Mouse (Mus musculus): Measurements from ENCODE around the gene Stxbp4. TPM values are rescaled to one million over a fixed set of nuclear protein-coding genes. Genes with fewer than 3 reads are reported as not detected.

Stxbp4 gene
- polyA plus RNA-seq, 1 experiment from 2014 or later: 18.8 TPM

DNA sequence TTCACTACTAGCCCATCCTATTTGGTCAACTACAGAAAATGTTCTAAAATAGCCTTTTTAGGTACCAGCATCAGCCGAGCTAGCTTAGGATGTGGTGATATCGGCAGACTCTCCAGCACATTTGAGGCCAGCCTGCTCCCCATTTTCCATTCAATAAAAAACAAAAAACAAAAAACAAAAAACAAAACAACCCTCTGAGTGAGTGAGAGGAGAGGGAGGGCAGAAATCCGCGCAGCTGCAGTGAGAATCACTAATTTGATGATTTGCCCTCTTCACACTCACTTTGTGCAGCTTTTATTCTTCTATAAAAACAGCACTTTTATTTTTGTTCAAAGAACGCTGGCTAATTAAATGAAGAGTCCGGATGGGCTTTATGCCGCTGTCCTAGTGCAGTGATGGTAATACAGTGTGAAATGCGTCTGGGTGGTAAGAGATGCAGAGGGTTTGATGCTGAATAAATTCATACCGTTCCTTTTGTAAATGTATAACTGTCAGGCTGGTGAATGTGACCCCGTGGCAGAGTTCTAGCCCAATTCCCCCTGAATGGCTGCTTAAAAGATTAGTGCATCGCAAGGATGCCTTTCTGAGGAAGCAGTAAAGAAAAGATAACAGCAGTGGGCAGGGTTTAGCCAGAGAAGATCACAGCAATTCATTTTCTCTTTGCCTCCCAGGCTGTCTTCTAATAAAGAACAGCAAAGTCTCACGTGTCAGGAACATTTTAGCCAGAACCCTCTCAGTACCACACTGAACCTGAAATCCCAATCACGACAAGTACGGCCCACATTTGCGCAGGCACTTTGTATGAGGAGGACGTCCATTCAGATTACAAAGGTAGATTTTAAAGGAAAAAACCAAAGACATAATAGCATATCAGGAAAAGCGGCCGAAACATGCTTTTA, 85.3 kb downstream of the Stxbp4 start:
- Histone ChIP-seq H3K9me3 (ENCODE audit: control insufficient read depth, low read length) (no peaks in the 10 kb centered on the region), H3K27ac (0 out of 2 replicates have a peak overlapping the region, but pooled peaks have one; percentile 9), H3K27me3 (ENCODE audit: control insufficient read depth, insufficient read depth, low read length) (peaks cover 12% of the 10 kb centered on the region; the same call in 1 of the 2 replicates), H3K36me3 (replicated peaks; ENCODE audit: control insufficient read depth, insufficient read depth) (no peaks in the 10 kb centered on the region), H3K4me2 (replicated peaks) (no peak overlapping the region), H3K4me1 (replicated peaks; ENCODE audit: control insufficient read depth, insufficient read depth, low read length) (0 out of 2 replicates have a peak, but pooled peaks cover 4% of the 10 kb centered on the region), H3K9ac (0 out of 2 replicates have a peak overlapping the region, but pooled peaks have one; percentile 28), H3K4me3 (replicated peaks; ENCODE audit: low read length) (no peak overlapping the region)
- WGBS: 50% methylated on average over 18 of the region's 18 CpGs
- no peak for DNase-seq (ENCODE audit: low spot score)
- ATAC-seq (ENCODE audit: low FRiP score): no peak

DNA sequence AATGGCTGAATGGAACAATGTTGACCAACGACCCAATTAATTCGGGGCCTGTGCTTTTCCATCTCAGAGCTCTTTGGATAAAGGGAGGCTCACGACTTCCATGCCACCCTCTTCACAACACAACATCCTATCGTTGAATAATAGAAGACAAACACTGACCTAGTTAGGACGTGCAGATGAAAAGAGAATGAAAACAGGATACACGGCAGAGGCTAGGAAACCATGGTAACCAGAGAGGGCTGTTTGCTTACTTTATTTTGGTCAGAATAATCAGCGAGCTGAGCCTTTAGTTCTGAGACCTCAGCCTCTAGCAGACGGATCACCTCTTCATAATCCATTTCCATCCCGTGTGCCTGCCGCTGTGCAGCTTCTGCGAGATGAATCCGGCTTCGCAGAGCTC, 89.3 kb downstream of the Stxbp4 start:
- H3K36me3 ChIP-seq (replicated peaks; ENCODE audit: control insufficient read depth, insufficient read depth): no peaks in the 10 kb centered on the region
- H3K27ac ChIP-seq: peak overlapping the region; percentile 38; the same call in 1 of the 2 replicates
- 12% methylated on average over 13 of the region's 13 CpGs for WGBS
- DNase-seq (ENCODE audit: low spot score): peak; percentile 41
- H3K9me3 ChIP-seq (ENCODE audit: control insufficient read depth, low read length): no peaks in the 10 kb centered on the region
- 0 out of 2 replicates have a peak, but pooled peaks cover 4% of the 10 kb centered on the region for H3K4me1 ChIP-seq (replicated peaks; ENCODE audit: control insufficient read depth, insufficient read depth, low read length)
- peaks cover 12% of the 10 kb centered on the region for H3K27me3 ChIP-seq (ENCODE audit: control insufficient read depth, insufficient read depth, low read length)
- H3K4me3 ChIP-seq (replicated peaks; ENCODE audit: low read length): no peak overlapping the region
- H3K4me2 ChIP-seq (replicated peaks): peak overlapping the region; percentile 13; the same call in 1 of the 2 replicates
- H3K9ac ChIP-seq: no peak overlapping the region
- no peak for ATAC-seq (ENCODE audit: low FRiP score)

- Histone ChIP-seq H3K27me3 (ENCODE audit: control insufficient read depth, insufficient read depth, low read length) (no peaks in the 10 kb centered on the region), H3K27ac (no peak overlapping the region), H3K4me3 (replicated peaks; ENCODE audit: low read length) (no peak overlapping the region), H3K9ac (no peak overlapping the region), H3K36me3 (replicated peaks; ENCODE audit: control insufficient read depth, insufficient read depth) (peaks cover 17% of the 10 kb centered on the region), H3K4me2 (replicated peaks) (no peak overlapping the region), H3K9me3 (ENCODE audit: control insufficient read depth, low read length) (no peaks in the 10 kb centered on the region), H3K4me1 (replicated peaks; ENCODE audit: control insufficient read depth, insufficient read depth, low read length) (no peaks in the 10 kb centered on the region)
- ATAC-seq (ENCODE audit: low FRiP score) (no peak), DNase-seq (ENCODE audit: low spot score) (no peak)
- WGBS: 96% methylated on average over 7 of the region's 7 CpGs
Measured at GRCm38 (mm10) chr11:90538636-90539263, 99.1 kb downstream of the Stxbp4 start.

DNA sequence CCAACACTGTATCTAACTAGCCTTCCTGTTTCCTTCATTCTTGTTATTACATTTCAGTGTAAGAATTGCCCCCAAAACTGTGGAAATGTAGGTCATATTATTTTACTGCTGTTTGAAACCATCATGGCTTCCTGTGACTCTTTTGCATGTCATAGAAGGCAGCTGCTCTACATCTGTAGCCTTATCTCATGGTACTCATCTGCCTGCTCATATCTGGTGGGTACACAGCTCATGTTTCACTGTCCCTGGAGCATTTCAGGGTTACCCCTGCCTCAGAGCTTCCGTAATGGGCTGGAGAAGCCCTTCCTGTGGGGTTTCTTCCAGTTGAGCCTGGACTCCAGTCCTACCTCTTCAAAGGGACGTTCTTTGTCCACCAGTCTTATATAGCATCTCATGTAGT, 112.6 kb downstream of the Stxbp4 start:
- Histone ChIP-seq H3K27me3 (ENCODE audit: control insufficient read depth, insufficient read depth, low read length) (no peaks in the 10 kb centered on the region), H3K9ac (no peak overlapping the region), H3K27ac (no peak overlapping the region), H3K9me3 (ENCODE audit: control insufficient read depth, low read length) (peaks cover 4% of the 10 kb centered on the region; the same call in 1 of the 2 replicates), H3K4me2 (replicated peaks) (no peak overlapping the region), H3K36me3 (replicated peaks; ENCODE audit: control insufficient read depth, insufficient read depth) (no peaks in the 10 kb centered on the region), H3K4me3 (replicated peaks; ENCODE audit: low read length) (no peak overlapping the region), H3K4me1 (replicated peaks; ENCODE audit: control insufficient read depth, insufficient read depth, low read length) (peaks cover 10% of the 10 kb centered on the region; the same call in 1 of the 2 replicates)
- 91% methylated on average over 2 of the region's 2 CpGs for WGBS
- DNase-seq (ENCODE audit: low spot score): no peak
- ATAC-seq (ENCODE audit: low FRiP score): no peak

- WGBS: 38% methylated on average over 8 of the region's 8 CpGs
- no peak overlapping the region for H3K27ac ChIP-seq
- DNase-seq (ENCODE audit: low spot score) (no peak), ATAC-seq (ENCODE audit: low FRiP score) (no peak)
- no peak overlapping the region for H3K9ac ChIP-seq
- H3K9me3 ChIP-seq (ENCODE audit: control insufficient read depth, low read length): no peaks in the 10 kb centered on the region
- H3K4me1 ChIP-seq (replicated peaks; ENCODE audit: control insufficient read depth, insufficient read depth, low read length): peaks cover 10% of the 10 kb centered on the region; the same call in 1 of the 2 replicates
- no peak overlapping the region for H3K4me2 ChIP-seq (replicated peaks)
- H3K27me3 ChIP-seq (ENCODE audit: control insufficient read depth, insufficient read depth, low read length): no peaks in the 10 kb centered on the region
- 0 out of 2 replicates have a peak, but pooled peaks cover 11% of the 10 kb centered on the region for H3K36me3 ChIP-seq (replicated peaks; ENCODE audit: control insufficient read depth, insufficient read depth)
- H3K4me3 ChIP-seq (replicated peaks; ENCODE audit: low read length): no peak overlapping the region
Measured at GRCm38 (mm10) chr11:90521040-90521439, 116.8 kb downstream of the Stxbp4 start.

GRCm38 (mm10) chr11:90517750-90518149, 120.1 kb downstream of the Stxbp4 start:
- Histone ChIP-seq H3K4me1 (replicated peaks; ENCODE audit: control insufficient read depth, insufficient read depth, low read length) (peaks cover 15% of the 10 kb centered on the region; the same call in 1 of the 2 replicates), H3K9ac (no peak overlapping the region), H3K27ac (no peak overlapping the region), H3K4me3 (replicated peaks; ENCODE audit: low read length) (no peak overlapping the region), H3K9me3 (ENCODE audit: control insufficient read depth, low read length) (no peaks in the 10 kb centered on the region), H3K36me3 (replicated peaks; ENCODE audit: control insufficient read depth, insufficient read depth) (0 out of 2 replicates have a peak, but pooled peaks cover 11% of the 10 kb centered on the region), H3K4me2 (replicated peaks) (no peak overlapping the region), H3K27me3 (ENCODE audit: control insufficient read depth, insufficient read depth, low read length) (no peaks in the 10 kb centered on the region)
- ATAC-seq (ENCODE audit: low FRiP score): no peak
- 84% methylated on average over 1 of the region's 1 CpGs for WGBS
- no peak for DNase-seq (ENCODE audit: low spot score)

DNA sequence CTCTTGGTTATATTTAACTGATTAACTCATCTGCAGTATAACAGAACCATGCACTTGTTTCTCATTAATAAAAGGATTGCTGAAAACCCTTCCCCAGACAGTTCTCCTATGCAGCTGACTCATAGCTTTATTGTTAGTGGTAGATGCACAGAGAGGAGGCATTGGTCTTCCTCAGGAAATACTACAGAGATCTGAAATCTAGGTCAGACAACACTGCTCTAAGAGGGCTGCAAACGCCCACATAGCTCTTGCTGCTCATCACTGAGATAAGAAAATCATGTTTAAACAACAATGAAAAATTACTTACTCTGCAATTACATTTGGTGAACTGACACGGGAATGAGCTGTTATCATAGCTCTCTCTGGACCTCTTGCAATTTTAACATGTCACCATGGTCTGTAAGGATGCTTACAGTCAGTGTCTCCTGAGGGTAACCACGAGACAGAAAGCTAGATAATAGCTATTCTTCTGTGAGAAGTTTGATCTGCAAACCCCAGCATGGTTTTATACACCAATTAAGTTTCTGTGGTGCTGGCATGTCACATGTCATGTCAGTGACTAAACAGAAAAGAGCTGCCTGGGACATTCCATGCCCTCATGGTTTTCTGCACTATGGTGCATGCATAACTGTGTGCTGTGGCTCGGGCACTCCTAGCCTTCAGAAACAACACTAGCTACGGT, 125.2 kb downstream of the Stxbp4 start:
- Histone ChIP-seq H3K4me2 (replicated peaks) (no peak overlapping the region), H3K4me3 (replicated peaks; ENCODE audit: low read length) (no peak overlapping the region), H3K27ac (no peak overlapping the region), H3K9ac (no peak overlapping the region), H3K4me1 (replicated peaks; ENCODE audit: control insufficient read depth, insufficient read depth, low read length) (peaks cover 5% of the 10 kb centered on the region; the same call in 1 of the 2 replicates), H3K36me3 (replicated peaks; ENCODE audit: control insufficient read depth, insufficient read depth) (0 out of 2 replicates have a peak, but pooled peaks cover 3% of the 10 kb centered on the region), H3K9me3 (ENCODE audit: control insufficient read depth, low read length) (no peaks in the 10 kb centered on the region), H3K27me3 (ENCODE audit: control insufficient read depth, insufficient read depth, low read length) (no peaks in the 10 kb centered on the region)
- ATAC-seq (ENCODE audit: low FRiP score) (no peak), DNase-seq (ENCODE audit: low spot score) (no peak)
- WGBS: 46% methylated on average over 5 of the region's 5 CpGs

DNA sequence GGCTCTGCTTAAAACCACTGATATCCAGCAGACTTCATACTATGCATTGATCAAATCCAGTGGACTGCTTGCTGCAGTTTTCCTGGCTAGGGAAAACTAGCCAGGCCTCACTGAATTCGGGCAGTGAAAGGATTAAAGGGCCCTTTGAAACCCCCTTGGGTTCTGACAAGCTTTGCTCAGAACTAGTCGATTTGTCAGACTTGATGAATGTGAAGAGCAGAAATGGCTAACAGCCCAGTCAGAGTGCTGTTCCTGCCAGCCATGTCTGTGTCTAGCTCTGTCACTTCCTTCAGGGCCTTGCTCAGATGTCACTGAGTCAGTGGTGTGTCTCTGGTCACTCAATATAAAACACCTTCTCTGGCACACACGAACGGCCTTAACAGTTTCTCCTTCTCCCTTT, 136.0 kb downstream of the Stxbp4 start:
- Histone ChIP-seq H3K4me2 (replicated peaks) (no peak overlapping the region), H3K9ac (no peak overlapping the region), H3K4me3 (replicated peaks; ENCODE audit: low read length) (no peak overlapping the region), H3K27ac (no peak overlapping the region), H3K27me3 (ENCODE audit: control insufficient read depth, insufficient read depth, low read length) (no peaks in the 10 kb centered on the region), H3K36me3 (replicated peaks; ENCODE audit: control insufficient read depth, insufficient read depth) (no peaks in the 10 kb centered on the region), H3K9me3 (ENCODE audit: control insufficient read depth, low read length) (no peaks in the 10 kb centered on the region), H3K4me1 (replicated peaks; ENCODE audit: control insufficient read depth, insufficient read depth, low read length) (no peaks in the 10 kb centered on the region)
- WGBS: 68% methylated on average over 4 of the region's 4 CpGs
- DNase-seq (ENCODE audit: low spot score) (no peak), ATAC-seq (ENCODE audit: low FRiP score) (no peak)

- H3K27ac ChIP-seq: no peak overlapping the region
- no peaks in the 10 kb centered on the region for H3K27me3 ChIP-seq (ENCODE audit: control insufficient read depth, insufficient read depth, low read length)
- H3K4me2 ChIP-seq (replicated peaks): no peak overlapping the region
- no peak for ATAC-seq (ENCODE audit: low FRiP score)
- H3K4me1 ChIP-seq (replicated peaks; ENCODE audit: control insufficient read depth, insufficient read depth, low read length): no peaks in the 10 kb centered on the region
- H3K9ac ChIP-seq: no peak overlapping the region
- H3K4me3 ChIP-seq (replicated peaks; ENCODE audit: low read length): no peak overlapping the region
- H3K9me3 ChIP-seq (ENCODE audit: control insufficient read depth, low read length): no peaks in the 10 kb centered on the region
- 92% methylated on average over 6 of the region's 6 CpGs for WGBS
- H3K36me3 ChIP-seq (replicated peaks; ENCODE audit: control insufficient read depth, insufficient read depth): no peaks in the 10 kb centered on the region
- DNase-seq (ENCODE audit: low spot score): no peak
Measured at GRCm38 (mm10) chr11:90499918-90500317, 138.0 kb downstream of the Stxbp4 start.

All from hindbrain, embryonic 14.5 days (tissue).